Mouse (Mus musculus) naive thymus-derived CD4-positive, alpha-beta T cell, adult 2 months (primary cell): Measurements from ENCODE around the gene Kcnip1.
A peak's percentile ranks its signal among the peaks of the same experiment; 100 is the strongest.

Source experiments
- DNase-seq: peaks from one replicate; pipeline ENCODE4 v3.0.0-alpha.2; 2011; ENCODE audit warnings: low read depth

Kcnip1 gene

DNA sequence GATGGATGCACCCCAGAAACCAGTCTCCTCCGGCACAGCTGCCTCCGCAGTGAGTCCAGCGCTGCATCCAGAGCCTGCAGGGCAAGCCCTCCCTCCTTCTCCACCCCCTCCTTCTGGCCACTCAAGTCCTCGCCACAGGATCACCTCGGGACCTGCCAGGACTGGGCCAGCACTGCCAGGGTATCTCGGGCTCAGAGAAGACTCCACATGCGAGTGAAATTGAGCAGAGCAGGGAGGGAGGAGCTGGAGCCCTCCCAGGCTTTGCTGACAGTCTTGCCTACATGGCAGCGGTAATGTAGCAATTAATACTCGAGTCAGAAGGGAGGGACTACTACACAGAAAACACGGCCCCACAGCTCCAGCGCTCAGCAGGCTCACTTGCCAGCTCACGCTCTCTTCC is at the start of gene Kcnip1:
Gene Kcnip1 (minus strand): TSS at position 215 of the 400 bp plus-strand sequence.
- no peak for DNase-seq

DNA sequence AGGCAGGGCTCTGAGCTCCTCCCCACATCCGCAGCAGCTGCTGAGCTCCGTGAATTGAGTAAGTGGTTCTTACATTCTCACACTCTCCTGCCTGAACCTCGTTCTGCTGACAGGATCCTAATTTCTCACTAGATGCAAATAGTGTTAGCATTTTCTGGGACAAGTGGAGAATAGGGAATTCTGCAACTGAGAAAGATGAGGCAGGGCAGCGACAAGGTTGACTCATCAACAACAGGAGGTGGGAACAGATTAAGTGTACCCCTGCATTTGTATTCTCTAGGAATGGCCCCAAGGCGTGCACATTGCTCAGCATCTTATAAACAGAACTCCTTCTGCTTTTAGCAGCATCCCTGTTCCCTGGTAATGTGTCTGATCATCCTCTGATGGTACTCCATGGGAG is 47.1 kb upstream of the Kcnip1 start:
- DNase-seq: no peak

DNA sequence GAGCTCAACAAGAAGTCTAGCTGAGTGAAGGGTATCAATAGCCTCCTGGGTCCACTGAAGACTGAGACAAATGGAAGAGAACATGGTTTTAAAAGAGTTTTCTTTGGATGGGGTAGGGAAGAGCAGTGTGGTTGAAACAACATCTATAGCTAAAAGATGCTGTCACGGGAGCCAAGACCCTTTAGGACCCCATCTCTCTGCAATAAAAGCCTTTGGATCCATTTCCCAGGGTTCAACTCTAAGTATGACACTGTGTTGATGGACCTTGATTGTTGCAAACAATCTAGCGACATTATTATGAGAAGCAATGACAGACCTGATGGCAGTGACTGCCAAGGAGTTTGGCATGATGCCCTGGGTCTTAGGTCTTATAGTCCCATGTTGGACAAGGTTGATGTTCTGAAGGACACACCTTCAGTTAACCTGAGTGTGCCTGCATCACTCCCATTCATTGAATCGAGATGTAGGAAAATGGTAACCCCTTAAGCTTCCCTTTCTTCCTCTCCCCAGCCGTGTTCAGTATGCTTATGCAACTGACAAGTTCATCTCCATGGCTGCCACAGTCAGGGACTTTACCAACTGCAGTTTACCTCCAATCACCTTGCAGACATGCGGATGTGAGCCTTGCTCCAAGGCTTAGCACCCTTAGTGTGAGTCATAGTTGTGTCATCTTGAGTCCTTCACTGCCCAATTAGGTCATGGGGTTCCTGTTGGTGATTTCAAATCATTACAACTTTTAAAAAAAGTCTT is 43.1 kb upstream of the Kcnip1 start:
- DNase-seq: peak; percentile 34

DNA sequence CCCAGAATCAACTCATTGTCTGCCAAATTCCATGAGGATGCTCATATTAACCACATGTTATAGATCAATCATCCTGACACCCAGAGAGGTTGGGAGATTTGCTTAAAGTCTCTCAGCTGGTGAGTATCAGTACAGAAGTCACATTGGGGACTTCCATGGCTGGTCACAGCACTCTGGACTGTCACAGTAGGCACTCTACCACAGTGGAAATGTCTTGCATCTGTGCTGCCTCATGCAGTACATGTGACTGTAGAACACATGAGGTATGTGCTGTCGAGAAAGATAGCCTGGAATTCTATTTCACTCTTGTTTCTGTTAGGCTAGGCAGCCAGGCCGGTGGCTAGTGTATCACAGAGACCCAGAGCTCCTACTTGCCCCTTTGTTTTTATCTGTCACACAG is 41.8 kb upstream of the Kcnip1 start:
- DNase-seq: peak; percentile 12

DNA sequence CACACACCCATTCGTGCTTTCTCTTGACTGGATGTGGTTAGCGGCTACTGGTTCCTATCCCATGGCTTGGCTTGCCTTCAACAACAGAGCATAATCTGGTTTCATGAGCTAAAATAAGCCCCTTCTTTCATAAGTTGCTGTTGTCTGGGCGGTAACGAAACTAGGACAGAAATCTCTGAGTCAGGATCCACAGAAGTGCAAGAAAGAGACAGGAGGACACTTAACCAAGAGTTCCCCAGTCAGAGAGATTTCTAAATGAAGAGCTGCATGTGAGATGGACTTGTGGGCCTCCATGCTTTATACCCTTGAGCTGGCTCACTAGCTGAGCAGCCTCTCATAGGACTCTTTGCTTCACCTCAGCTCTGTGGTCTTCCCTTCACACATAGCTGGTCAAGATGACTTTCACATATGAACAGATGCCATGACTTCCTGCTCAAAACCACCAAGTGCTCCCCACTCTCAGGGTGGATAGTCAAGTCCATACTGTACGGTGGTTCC is 41.1 kb upstream of the Kcnip1 start:
- peak; percentile 58 for DNase-seq

DNA sequence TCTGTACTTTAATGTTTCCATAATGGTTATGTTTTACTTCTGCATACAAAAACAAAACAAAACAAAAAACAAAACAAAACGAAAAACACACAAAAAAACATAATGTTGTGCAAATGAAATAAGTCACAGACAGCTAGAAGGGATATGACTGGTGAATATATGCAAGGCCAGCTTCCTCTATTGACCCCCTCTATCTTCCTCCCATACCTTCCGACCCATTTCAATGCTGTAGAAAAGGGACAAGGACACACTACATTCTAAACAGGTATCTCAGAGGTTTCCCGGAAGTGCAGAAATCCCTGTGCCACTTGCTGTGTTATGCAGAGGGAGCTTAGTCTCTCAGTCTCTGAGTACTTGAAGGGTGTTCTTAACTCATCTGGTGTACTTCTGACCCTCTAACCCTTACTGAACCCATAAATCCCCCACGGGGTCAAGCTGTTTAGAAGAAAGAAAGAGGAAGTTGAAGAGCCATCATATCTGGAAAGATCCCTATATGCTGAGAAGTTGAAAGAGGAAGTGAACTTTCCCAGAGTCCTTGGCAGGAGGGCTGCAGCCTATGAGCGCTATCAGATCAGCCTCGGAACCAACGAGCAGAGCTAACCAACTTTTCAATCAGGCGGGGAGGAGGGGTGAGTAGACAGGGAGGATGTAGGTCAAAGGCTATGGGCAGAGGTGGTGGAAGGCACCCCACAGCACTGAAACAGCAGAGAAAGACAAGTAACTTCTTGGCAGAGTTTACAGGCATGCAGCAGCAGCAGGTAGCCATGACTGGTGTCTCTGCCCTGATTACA is 38.3 kb upstream of the Kcnip1 start:
- peak; percentile 67 for DNase-seq

DNA sequence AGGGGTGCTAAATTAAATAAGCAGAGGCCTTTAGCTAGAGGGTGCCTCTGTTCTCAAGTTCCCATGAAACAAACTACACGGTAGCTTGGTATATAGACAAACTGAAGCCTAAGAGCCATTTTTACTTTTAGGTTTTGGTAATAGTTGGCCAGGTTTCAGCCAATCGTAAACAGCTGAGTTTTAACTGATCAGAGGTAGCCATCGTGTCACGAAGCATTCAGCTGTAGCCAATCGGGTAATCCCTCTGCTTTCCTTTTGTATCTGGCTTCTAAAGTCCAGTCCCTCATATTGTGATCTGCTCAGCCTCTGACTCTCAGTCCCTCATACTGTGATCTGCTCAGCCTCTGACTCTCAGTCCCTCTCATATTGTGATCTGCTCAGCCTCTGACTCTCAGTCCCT is 36.7 kb upstream of the Kcnip1 start:
- no peak for DNase-seq

DNA sequence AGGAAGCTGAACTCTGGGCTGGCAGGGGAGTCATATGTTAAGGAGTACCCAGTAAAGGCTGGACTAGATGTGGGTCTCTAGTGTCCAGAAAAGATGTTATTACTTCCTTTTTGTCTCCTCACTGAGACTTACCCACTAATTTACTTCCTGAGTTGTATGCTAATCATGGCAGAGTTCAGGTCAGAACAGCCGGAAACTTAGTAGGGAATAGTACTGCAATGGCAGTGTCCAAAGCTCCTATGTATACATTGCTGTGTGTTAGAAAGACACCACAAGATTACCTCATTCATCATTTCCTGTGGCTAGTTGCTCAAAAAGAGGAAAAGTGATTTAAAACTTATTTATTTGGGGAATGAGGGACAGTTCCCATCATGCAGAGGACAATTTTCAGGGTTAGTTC is 32.1 kb upstream of the Kcnip1 start:
- no peak for DNase-seq

DNA sequence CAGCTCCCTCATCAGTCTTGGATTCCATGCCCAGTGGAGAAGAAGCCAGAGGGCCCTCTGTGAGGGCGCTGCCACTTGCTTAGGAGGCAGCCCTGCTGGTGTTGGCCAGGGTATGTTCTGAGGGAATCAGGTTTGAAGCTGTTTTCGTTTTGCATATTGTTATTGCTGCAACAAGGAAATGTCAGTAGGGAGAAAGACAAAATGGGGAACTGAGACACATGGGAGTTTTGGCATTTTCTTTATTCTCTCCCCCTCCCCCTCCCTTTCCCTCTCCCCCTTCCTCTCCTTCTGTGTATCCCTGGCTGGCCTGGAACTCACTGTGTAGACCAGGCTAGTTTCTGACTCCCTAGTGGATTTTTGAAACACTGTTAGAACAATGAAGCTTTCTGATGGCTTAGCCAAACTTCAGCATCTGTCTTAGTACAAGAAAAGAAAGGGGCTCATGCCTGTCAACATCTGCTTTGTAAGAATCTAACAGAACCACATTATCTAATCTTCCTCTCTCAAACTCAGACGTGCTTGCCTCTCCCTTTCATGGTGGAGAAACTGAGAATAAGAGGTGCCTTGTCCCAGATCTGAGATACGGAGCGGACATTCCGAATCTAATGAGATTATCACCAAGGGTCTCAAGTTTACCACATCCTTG is 19.2 kb upstream of the Kcnip1 start:
- no peak for DNase-seq

DNA sequence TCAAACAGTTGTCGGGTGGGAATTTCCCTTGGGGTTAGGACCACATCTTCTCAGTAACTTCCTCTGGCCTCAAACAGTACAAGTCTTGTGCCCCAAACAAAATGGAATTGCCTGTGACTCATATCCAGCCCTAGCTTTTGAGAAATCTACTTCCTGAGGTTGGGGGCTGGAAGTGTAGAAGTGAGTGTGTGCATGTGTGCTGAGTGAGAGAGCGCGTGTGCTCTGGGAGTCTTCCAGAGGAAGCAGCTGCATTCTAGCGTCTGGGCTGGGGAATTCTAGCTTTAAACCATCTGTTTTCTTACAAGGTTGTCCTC is 17.9 kb upstream of the Kcnip1 start:
- DNase-seq: peak; percentile 79

DNA sequence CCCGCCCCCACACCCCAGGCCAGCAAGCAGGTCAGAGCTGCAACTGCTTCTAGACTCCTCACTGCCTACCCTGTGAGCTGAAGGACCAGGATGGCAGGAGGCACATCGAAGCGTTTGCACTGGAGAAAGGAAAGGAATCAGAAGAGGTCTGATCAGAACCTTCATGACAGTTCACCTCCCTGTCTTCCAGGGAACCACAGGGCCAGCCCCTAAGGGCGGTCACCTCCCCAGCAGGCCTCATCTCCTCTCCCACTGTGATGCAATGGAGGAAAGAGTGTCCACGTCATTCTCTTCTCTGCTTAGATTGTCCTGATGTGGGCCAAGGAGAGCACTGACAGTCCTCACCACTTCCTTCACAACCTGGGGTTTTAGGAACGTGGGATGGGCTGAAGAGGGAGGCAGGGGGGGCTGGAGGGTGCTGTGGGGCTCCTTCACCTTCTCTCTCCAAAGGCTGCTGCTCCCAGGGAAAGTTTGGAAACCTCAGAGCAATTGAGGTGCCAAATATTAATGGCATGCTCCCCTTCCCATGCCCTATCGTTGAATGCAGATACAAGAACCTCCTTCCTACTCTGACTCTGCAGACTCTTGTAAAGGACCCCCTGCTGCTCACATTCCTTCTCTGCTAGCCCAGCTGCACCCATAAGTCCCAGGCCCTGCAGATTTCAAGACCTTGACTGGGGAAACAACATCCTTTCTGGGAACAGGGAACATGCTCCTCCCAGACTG is 17.3 kb upstream of the Kcnip1 start:
- peak; percentile 83 for DNase-seq

DNA sequence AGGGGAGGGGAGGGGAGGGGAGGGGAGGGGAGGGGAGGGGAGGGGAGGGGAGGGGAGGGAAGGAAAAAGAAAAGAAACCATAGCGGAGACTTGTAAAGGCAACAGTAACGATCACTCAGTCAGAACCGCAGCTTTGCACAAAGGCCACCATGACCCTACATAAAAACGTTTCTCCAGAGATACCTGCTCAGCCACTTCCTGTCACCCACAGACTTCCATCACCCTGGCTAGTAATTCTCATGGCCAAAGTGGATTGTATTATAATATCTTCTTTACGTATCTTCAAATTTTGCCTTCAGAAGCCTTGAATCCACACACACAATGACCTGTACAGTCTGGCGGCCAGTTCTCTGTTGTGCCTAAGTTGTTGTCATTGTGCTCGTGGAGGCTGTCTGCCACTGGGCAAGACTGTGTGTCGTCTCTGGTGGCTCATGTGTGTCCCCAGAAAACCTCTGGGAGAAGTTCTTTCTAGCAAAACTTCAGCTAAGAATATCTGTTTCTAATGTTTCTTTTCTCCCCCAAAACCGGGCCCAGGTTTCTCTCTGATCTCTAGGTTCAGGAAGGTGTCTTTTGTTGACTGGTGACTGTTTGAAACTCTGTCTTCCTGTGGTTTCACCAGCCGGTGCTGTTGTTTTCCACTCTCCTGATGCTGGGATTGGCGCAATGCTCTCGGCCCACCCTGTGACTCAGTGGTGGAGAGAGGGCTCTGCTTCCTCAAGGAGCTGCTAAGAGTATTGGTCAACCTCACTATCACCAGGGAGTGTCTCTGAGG is 16.6 kb upstream of the Kcnip1 start:
- DNase-seq: peak; percentile 76

DNA sequence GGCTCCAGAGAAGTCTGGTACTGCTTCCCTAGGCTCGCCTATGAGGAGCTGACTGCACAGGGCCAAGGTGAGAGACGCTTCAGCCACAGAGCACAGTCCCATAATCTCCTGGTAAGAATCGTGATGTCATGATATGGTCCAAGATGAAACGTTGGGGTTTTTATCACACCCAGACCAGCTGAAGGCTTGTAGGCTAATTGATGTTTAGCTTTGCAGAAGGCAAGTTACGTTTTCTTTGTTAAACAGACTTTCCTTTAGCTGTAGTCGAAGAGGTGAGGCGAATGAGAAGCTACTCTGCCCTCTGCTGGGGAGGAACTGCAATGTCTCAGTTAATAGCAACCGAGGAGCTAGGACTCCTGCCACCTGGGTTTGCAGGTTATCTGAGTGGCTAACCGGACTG is 15.8 kb upstream of the Kcnip1 start:
- peak; percentile 92 for DNase-seq

DNA sequence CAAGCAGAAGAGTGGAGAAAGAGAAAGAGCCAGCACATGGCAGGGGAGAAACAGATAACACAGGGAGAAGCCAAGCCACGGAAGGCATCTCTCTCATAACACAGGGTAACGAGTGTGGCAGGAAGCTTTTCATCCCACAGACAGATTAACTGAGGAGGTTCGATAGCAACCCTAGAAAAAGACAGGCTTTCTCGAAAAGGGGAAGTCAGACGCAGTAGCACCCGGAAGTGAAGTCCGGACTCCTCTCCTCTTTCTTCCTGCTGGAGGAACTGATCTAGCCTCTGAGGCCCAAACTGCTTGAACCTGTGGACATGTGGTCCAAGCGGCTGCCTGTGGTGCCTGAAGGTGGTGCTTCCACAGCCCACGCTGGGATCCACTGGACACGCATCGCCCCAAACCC is 15.3 kb upstream of the Kcnip1 start:
- peak; percentile 78 for DNase-seq

DNA sequence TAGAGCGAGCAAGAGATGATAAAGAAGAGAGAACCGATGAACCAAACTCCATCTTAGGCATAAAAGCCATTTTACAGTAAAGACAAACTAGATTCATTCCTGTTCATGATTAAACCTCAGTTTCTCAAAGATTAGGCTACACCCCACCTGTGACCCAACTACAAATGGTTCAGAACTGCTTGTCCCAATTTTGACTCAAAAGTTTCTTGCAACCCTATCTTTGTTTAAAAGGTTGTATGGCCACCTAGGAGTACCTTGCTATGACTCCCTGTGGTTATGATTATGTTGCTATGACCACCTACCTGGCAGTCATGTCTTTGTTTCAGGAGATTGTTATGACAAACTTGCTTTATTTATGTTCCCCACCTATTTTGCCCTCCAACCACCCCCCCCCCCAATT is 14.7 kb upstream of the Kcnip1 start:
- DNase-seq: peak; percentile 43

DNA sequence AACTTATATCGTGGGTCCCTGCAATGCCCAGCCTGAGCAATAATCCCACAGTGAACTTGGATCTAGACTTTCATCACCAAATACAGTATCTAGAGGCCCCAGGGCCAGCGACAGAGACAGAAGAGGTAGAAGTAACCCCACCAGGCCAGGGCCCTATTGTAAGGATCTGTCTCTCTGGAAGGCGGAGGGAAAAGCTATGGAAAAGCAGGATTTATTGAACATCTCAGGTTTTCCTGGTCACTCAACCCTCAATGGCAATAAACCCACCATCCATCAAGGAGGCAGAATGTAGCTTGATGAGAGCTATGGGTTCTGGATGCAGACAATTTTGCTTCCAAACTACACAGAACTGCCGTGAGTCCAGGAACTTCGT is 9.6 kb upstream of the Kcnip1 start:
- no peak for DNase-seq

DNA sequence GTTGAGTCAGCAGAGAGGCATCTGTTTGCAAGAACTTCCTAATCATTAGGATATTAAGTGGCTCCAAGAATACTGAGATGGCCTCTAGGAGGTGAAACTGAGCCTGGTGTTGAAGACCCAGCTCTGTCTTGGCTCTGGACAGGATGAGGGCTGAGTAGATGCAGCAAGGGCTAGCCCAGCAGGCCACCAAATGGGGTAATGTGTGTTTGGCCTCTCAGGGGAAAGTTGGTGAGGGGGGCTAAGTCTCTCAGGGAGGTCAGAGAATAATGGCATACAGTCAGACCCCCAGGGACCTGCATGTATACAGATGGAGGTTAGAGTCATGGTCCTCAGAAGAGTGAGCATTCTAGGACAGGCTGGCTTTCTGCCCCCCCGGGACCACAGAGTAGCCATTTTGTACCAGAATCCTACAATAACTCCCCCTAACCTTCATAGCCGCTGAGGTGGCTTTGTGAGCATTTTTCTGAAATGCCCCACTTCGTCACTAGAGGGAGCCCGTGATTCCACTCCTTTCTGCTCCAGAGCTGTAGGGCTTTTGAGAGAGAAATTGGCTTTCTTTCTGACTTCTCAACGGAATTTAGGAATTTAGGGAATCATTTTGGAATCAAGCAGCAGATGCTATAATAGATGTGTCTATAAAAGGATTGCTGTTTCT is 9.1 kb upstream of the Kcnip1 start:
- peak; percentile 88 for DNase-seq

DNA sequence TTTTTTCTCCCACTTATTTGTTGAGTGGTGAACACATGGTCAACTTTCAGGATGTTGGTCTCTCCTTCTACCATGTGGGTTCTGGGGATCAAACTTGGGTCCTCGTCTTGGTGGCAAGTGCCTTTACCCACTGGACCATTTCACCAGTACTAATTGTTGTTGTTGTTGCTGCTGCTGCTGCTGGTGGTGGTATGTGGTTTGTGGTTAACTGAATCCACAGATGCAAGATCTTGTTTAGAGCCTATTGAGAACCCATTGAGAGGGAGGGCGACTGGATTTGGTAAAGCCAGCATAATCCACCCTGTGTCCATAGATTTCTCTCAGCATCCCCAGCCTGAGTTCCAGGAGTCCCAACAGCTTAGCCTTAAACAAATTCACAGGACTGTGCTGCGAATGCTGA is 7.5 kb upstream of the Kcnip1 start:
- no peak for DNase-seq

DNA sequence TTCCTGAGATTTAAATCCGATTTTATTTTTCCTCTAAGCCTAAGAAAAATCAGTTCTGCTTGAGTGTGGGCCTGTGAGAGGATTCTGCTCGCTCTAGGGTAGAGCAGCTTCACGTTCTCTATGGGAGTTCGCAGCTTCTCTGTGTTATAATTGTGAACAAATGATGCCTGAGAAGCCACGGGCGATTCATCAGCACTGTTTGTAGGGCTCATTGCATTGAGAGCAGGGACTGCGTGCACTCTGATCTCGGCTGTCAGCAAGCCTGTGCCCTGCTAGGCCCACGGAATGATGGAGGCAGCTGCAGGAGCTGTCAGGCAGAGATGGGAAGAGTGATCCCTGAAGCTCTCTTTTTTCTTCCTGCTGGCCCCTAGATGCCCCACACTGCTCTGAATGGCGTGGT is 5.3 kb upstream of the Kcnip1 start:
- no peak for DNase-seq

DNA sequence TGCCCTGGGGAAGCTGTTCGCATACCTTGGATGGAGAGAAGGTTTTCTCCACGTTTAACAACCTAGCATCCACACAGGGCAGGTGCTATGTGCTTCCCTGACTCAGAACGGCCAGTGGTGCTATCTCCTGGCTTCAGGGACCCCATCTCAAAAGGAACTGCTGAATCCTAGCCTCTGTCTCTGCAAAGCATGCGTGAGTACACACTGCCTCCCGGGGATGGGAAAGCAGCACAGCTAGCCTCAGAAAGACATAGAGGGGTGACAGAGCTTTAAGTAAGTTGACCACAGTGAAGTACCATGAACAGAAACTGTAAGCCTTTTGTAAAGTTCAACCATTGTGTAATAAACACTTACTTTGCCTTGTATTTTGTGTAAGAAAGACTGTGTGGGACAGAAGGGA is 544 bp upstream of the Kcnip1 start:
- DNase-seq: no peak

DNA sequence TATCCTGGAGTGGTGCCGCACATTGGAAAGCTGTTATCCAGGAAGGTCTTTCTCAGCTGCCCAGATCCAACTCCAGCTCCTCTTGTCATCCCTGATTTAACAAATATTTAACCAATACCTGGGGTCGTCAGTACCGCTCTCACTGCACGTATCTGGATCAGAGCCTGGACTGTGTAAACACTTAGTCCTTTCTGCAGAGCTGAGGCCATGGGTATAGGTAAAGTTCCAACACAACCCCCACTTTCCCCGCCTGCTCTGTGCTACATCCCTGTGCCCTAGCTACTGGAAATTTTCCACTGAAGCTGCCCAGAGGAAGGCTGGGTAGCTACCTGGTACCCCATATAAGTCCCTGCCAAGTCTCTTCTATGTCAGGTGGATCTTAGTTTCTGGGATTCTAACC is 3.0 kb downstream of the Kcnip1 start:
- DNase-seq: no peak
